Mouse (Mus musculus) left cerebral cortex, postnatal 36 days (tissue): Measurements from ENCODE around the gene Brms1l. TPM values are rescaled to one million over a fixed set of nuclear protein-coding genes. Genes with fewer than 3 reads are reported as not detected.

Experiments used
- DNase-seq, 2 experiments: peaks; one replicate each; pipeline ENCODE4 v3.0.0; 2021 to 2022; ENCODE audit warnings: low spot score in 2 of 2, mixed read lengths in 1 of 2
- intact Hi-C: fragments of 180-260 bp; cut with DNase I; formaldehyde crosslinking; loops from one replicate; pipeline ENCODE4 v1.15.1; 2025
- microRNA-seq: library from miRNA; unstranded; fragments of <30 nt; microRNA quantifications from one replicate; pipeline ENCODE4 v1.2.0, GENCODE M21; 2022
- total RNA-seq, 2 experiments: library from RNA; stranded (reverse); gene quantifications; 2 replicates each; pipeline ENCODE4 v1.2.3; 2021

The Brms1l gene
- total RNA-seq, 2 experiments from 2014 or later = 58.8 to 65.1 TPM

- DNase-seq = no peak
- intact Hi-C loops = no loop called here
Measured at GRCm38 (mm10) chr12:55847851-55848250, 11.7 kb downstream of the Brms1l start.

- intact Hi-C loops = no loop called here
- no peak for DNase-seq
Measured at GRCm38 (mm10) chr12:55850650-55851049, 14.5 kb downstream of the Brms1l start.

GRCm38 (mm10) chr12:55859409-55860349, 23.6 kb downstream of the Brms1l start:
- intact Hi-C loops = no loop called here
- no peak for DNase-seq

- DNase-seq = no peak
- intact Hi-C loops = no loop called here
Measured at GRCm38 (mm10) chr12:55860631-55861030, 24.5 kb downstream of the Brms1l start.

GRCm38 (mm10) chr12:55867738-55868137, 31.6 kb downstream of the Brms1l start:
- DNase-seq = no peak
- intact Hi-C loops = no loop called here

- DNase-seq = no peak
- intact Hi-C loops = no loop called here
Measured at GRCm38 (mm10) chr12:55869622-55870322, 33.6 kb downstream of the Brms1l start.

- DNase-seq = no peak
- intact Hi-C loops = loop anchor here (5.0 to 10.0 kb wide), 3 partner anchors 519 to 752 kb away; no protein-coding TSS in a partner anchor
Measured at GRCm38 (mm10) chr12:55885449-55885848, 49.3 kb downstream of the Brms1l start.

GRCm38 (mm10) chr12:55888570-55888969, 52.4 kb downstream of the Brms1l start:
- peak in 1 of 2 experiments; percentile 6 for DNase-seq
- intact Hi-C loops = loop anchor here (2.0 to 10.0 kb wide), 4 partner anchors 516 to 749 kb away; no protein-coding TSS in a partner anchor

- intact Hi-C loops = no loop called here
- DNase-seq = no peak
Measured at GRCm38 (mm10) chr12:55904801-55905200, 68.7 kb downstream of the Brms1l start.

- intact Hi-C loops = no loop called here
- DNase-seq = no peak
Measured at GRCm38 (mm10) chr12:55912138-55912537, 76.0 kb downstream of the Brms1l start.

- DNase-seq = no peak
- intact Hi-C loops = no loop called here
Measured at GRCm38 (mm10) chr12:55913201-55913600, 77.1 kb downstream of the Brms1l start.

- intact Hi-C loops = no loop called here
- DNase-seq = no peak
Measured at GRCm38 (mm10) chr12:55916250-55916649, 80.1 kb downstream of the Brms1l start.

GRCm38 (mm10) chr12:55917020-55917419, 80.9 kb downstream of the Brms1l start:
- no peak for DNase-seq
- intact Hi-C loops = no loop called here

Small RNA genes within 50 kb of the gene (microRNA-seq; reads per million reads assigned to microRNA genes)
- 1.5 reads per million for gene Gm23394

Other genes with a start within 250 kb of the Brms1l start
- under 1 TPM in 1 of 2 experiments, not detected in 1; 0.35 TPM for gene Insm2, start 236.9 kb upstream of the Brms1l start, total RNA-seq
- gene Ralgapa1, start 15.2 kb upstream of the Brms1l start, total RNA-seq = 100 to 1,000 TPM; 102 to 132 TPM